Mouse (Mus musculus) myocyte (in vitro differentiated cells): ENCODE results near the gene Zscan21. TPM values are rescaled to one million over a fixed set of nuclear protein-coding genes. Genes with fewer than 3 reads are reported as not detected.

ENCODE experiments used
- H3K27me3 ChIP-seq: one replicate; pipeline ENCODE4 v1.6.1; 2011; ENCODE audit not compliant: control insufficient read depth, insufficient read depth, insufficient read length
- H3K36me3 ChIP-seq: one replicate; pipeline ENCODE4 v1.6.1; 2011; ENCODE audit not compliant: control insufficient read depth, insufficient read depth
- H3K4me2 ChIP-seq: one replicate; pipeline ENCODE4 v1.6.1; 2011; ENCODE audit warnings: low read depth, control low read depth
- H3K4me3 ChIP-seq: one replicate; pipeline ENCODE4 v1.5.1; 2011; ENCODE audit warnings: mild to moderate bottlenecking, control low read depth, moderate library complexity
- H3K79me2 ChIP-seq: one replicate; pipeline ENCODE4 v1.6.1; 2011; ENCODE audit not compliant: control insufficient read depth, insufficient read depth
- H3ac ChIP-seq: one replicate; pipeline ENCODE4 v1.6.1; 2011; ENCODE audit not compliant: control insufficient read depth, insufficient read length
- CEBPB ChIP-seq: IDR thresholded peaks from 2 replicates; pipeline ENCODE4 v1.6.1; 2011; ENCODE audit warnings: mild to moderate bottlenecking, moderate library complexity; ENCODE audit not compliant: poor library complexity, insufficient read depth, severe bottlenecking
- E2F4 ChIP-seq: IDR thresholded peaks from one replicate; pipeline ENCODE4 v1.6.1; 2011; ENCODE audit warnings: mild to moderate bottlenecking, control low read depth, moderate library complexity; ENCODE audit not compliant: insufficient read depth
- MAX ChIP-seq: IDR thresholded peaks from one replicate; pipeline ENCODE4 v1.6.1; 2011; ENCODE audit warnings: low read depth, mild to moderate bottlenecking, control low read depth
- MYOD1 ChIP-seq, 3 experiments: IDR thresholded peaks; one replicate each; pipeline ENCODE4 v1.6.1; 2011; ENCODE audit warnings: control low read depth in 2 of 3, low read depth in 2 of 3, mild to moderate bottlenecking in 2 of 3, moderate library complexity in 1 of 3; ENCODE audit not compliant: insufficient read length in 2 of 3, control insufficient read depth in 1 of 3
- MYOG ChIP-seq, 3 experiments: IDR thresholded peaks; one replicate each; pipeline ENCODE4 v1.6.1; 2011; ENCODE audit warnings: control low read depth in 2 of 3, low read depth in 2 of 3, mild to moderate bottlenecking in 2 of 3; ENCODE audit not compliant: insufficient read length in 2 of 3, control insufficient read depth in 1 of 3, insufficient read depth in 1 of 3
- POLR2A ChIP-seq: IDR thresholded peaks from one replicate; pipeline ENCODE4 v1.6.1; 2011; ENCODE audit warnings: low read depth, mild to moderate bottlenecking, control low read depth, moderate library complexity; ENCODE audit not compliant: insufficient read length
- POLR2AphosphoS2 ChIP-seq: IDR thresholded peaks from one replicate; pipeline ENCODE4 v1.6.1; 2011; ENCODE audit warnings: low read depth, control low read depth; ENCODE audit not compliant: insufficient read length
- REST ChIP-seq: IDR thresholded peaks from one replicate; pipeline ENCODE4 v1.6.1; 2011; ENCODE audit warnings: mild to moderate bottlenecking, control low read depth, moderate library complexity; ENCODE audit not compliant: insufficient read depth, insufficient read length
- SRF ChIP-seq: IDR thresholded peaks from one replicate; pipeline ENCODE4 v1.6.1; 2011; ENCODE audit warnings: low read depth; ENCODE audit not compliant: control insufficient read depth, insufficient read length
- TCF12 ChIP-seq: IDR thresholded peaks from one replicate; pipeline ENCODE4 v1.6.1; 2011; ENCODE audit warnings: mild to moderate bottlenecking, control low read depth; ENCODE audit not compliant: poor library complexity, insufficient read depth, severe bottlenecking
- TCF3 ChIP-seq: IDR thresholded peaks from one replicate; pipeline ENCODE4 v1.6.1; 2011; ENCODE audit warnings: low read depth, control low read depth; ENCODE audit not compliant: insufficient read length
- USF1 ChIP-seq: IDR thresholded peaks from one replicate; pipeline ENCODE4 v1.6.1; 2011; ENCODE audit warnings: low read depth, mild to moderate bottlenecking, control low read depth, moderate library complexity
- polyA plus RNA-seq: library from polyadenylated mRNA; unstranded; fragments of >200 nt; fragmentation: generic; extraction: Trizol; gene quantifications from one replicate; pipeline ENCODE4 v1.2.1, GENCODE M21; 2012; ENCODE audit warnings: missing spikeins

The Zscan21 gene
- polyA plus RNA-seq = 12.3 TPM

- TF ChIP-seq TCF3 (no peak), CEBPB (no peak), POLR2A (peak; percentile 91), TCF12 (no peak), REST (no peak), MYOG (IDR thresholded peaks at IDR 0.05; ENCODE audit: control insufficient read depth in 1 of 3, insufficient read depth in 1 of 3, insufficient read length in 2 of 3, low read depth in 2 of 3) (peak in 1 of 3 experiments; percentile 18), MYOD1 (IDR thresholded peaks at IDR 0.05; ENCODE audit: control insufficient read depth in 1 of 3, insufficient read length in 2 of 3, low read depth in 2 of 3) (no peak), SRF (no peak), USF1 (no peak), POLR2AphosphoS2 (peak; percentile 94)
- no peaks in the 10 kb centered on the region for H3K36me3 ChIP-seq
- no peaks in the 10 kb centered on the region for H3K27me3 ChIP-seq
- H3K4me3 ChIP-seq = peak within 1 kb of the TSS; percentile 62
- H3ac ChIP-seq = peak within 1 kb of the TSS; percentile 27
- H3K4me2 ChIP-seq = peak within 1 kb of the TSS; percentile 79
- peaks cover 27% of the 10 kb centered on the region for H3K79me2 ChIP-seq
These were observed at the start of gene Zscan21 for GRCm38 (mm10) chr5:138116255-138117198. TSS of gene Zscan21 (plus strand) at chr5:138116903.

GRCm38 (mm10) chr5:138073803-138074202, 42.9 kb upstream of the Zscan21 start:
- H3K36me3 ChIP-seq = no peaks in the 10 kb centered on the region
- no peak overlapping the region for H3K4me3 ChIP-seq
- no peak for TF ChIP-seq TCF3
- TF ChIP-seq CEBPB = no peak
- TF ChIP-seq MAX = no peak
- TF ChIP-seq E2F4 = no peak
- TF ChIP-seq MYOG (IDR thresholded peaks at IDR 0.05; ENCODE audit: control insufficient read depth in 1 of 3, insufficient read depth in 1 of 3, insufficient read length in 2 of 3, low read depth in 2 of 3) = no peak
- TF ChIP-seq USF1 = no peak
- no peak for TF ChIP-seq POLR2A
- no peak for TF ChIP-seq TCF12
- TF ChIP-seq REST = no peak
- no peak for TF ChIP-seq SRF
- TF ChIP-seq POLR2AphosphoS2 = no peak
- no peak overlapping the region for H3ac ChIP-seq
- H3K27me3 ChIP-seq = no peaks in the 10 kb centered on the region
- no peak overlapping the region for H3K4me2 ChIP-seq
- no peaks in the 10 kb centered on the region for H3K79me2 ChIP-seq

- no peak overlapping the region for H3ac ChIP-seq
- no peaks in the 10 kb centered on the region for H3K79me2 ChIP-seq
- H3K36me3 ChIP-seq = no peaks in the 10 kb centered on the region
- TF ChIP-seq SRF (no peak), POLR2A (no peak), POLR2AphosphoS2 (no peak), TCF12 (no peak), CEBPB (no peak), REST (no peak), MYOD1 (IDR thresholded peaks at IDR 0.05; ENCODE audit: control insufficient read depth in 1 of 3, insufficient read length in 2 of 3, low read depth in 2 of 3) (no peak), MYOG (IDR thresholded peaks at IDR 0.05; ENCODE audit: control insufficient read depth in 1 of 3, insufficient read depth in 1 of 3, insufficient read length in 2 of 3, low read depth in 2 of 3) (no peak), USF1 (no peak)
- H3K4me3 ChIP-seq = no peak overlapping the region
- no peak overlapping the region for H3K4me2 ChIP-seq
- peaks cover 1% of the 10 kb centered on the region for H3K27me3 ChIP-seq
These were observed 41.0 kb upstream of the Zscan21 start for GRCm38 (mm10) chr5:138075684-138076083.

GRCm38 (mm10) chr5:138076148-138076547, 40.6 kb upstream of the Zscan21 start:
- H3K79me2 ChIP-seq = no peaks in the 10 kb centered on the region
- peaks cover 6% of the 10 kb centered on the region for H3K27me3 ChIP-seq
- H3K4me2 ChIP-seq = no peak overlapping the region
- no peak overlapping the region for H3K4me3 ChIP-seq
- no peaks in the 10 kb centered on the region for H3K36me3 ChIP-seq
- no peak overlapping the region for H3ac ChIP-seq
- TF ChIP-seq SRF = no peak
- no peak for TF ChIP-seq MAX
- TF ChIP-seq POLR2AphosphoS2 = no peak
- no peak for TF ChIP-seq TCF3
- TF ChIP-seq REST = no peak
- no peak for TF ChIP-seq MYOG (IDR thresholded peaks at IDR 0.05; ENCODE audit: control insufficient read depth in 1 of 3, insufficient read depth in 1 of 3, insufficient read length in 2 of 3, low read depth in 2 of 3)
- TF ChIP-seq E2F4 = no peak
- TF ChIP-seq TCF12 = no peak
- no peak for TF ChIP-seq POLR2A
- TF ChIP-seq USF1 = no peak
- TF ChIP-seq CEBPB = no peak
- TF ChIP-seq MYOD1 (IDR thresholded peaks at IDR 0.05; ENCODE audit: control insufficient read depth in 1 of 3, insufficient read length in 2 of 3, low read depth in 2 of 3) = no peak
